Mouse (Mus musculus): Measurements from ENCODE around the gene Pdcd7.

DNA sequence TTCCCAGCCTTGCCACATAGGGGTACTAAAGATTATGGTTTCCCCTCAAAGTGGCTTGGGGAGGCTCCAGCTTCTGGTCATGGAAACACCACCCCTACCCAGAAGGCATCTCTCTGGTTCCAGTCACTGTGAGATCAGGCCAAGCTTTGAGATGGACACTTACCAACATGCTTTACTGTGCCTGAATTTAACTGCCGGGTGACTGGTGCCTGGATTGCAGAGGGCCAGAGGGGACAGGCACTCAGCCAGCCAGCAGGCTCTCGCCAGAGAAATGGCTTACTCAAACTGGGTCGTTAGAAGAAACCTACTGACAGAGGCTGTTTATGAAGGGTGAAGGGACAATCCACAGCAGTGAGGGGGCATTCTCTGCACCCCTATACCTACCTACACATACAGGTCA lies 38.4 kb downstream of the Pdcd7 start:
- no peak for TF ChIP-seq CTCF (IDR thresholded peaks at IDR 0.05; ENCODE audit: low read depth, low read length)
- TF ChIP-seq POLR2A (IDR thresholded peaks at IDR 0.05; ENCODE audit: insufficient read depth, low read length): no peak

All from ES-Bruce4 (cell line).